Mouse (Mus musculus) bone marrow macrophage, adult 2 months (primary cell): ENCODE results near the gene Ociad2. TPM values are rescaled to one million over a fixed set of nuclear protein-coding genes. Genes with fewer than 3 reads are reported as not detected.

ENCODE experiments used
- H3K27ac ChIP-seq: 2 replicates; pipeline ENCODE4 v1.5.1; 2012; ENCODE audit warnings: low read depth, low read length; ENCODE audit not compliant: insufficient read depth
- H3K4me1 ChIP-seq: 2 replicates; pipeline ENCODE4 v1.6.1; 2012; ENCODE audit warnings: low read length; ENCODE audit not compliant: control insufficient read depth, insufficient read depth
- H3K4me3 ChIP-seq: 2 replicates; pipeline ENCODE4 v1.5.1; 2012; ENCODE audit warnings: mild to moderate bottlenecking, low read length, moderate library complexity; ENCODE audit not compliant: insufficient read depth
- CTCF ChIP-seq: IDR thresholded peaks from 2 replicates; pipeline ENCODE4 v1.5.1; 2012; ENCODE audit warnings: low read depth, mild to moderate bottlenecking, low read length, moderate library complexity
- POLR2A ChIP-seq: IDR thresholded peaks from 2 replicates; pipeline ENCODE4 v1.6.1; 2012; ENCODE audit warnings: mild to moderate bottlenecking, low read depth, low read length, borderline replicate concordance
- polyA plus RNA-seq: library from polyadenylated mRNA; stranded (reverse); fragments of >200 nt; gene quantifications from 2 replicates; pipeline ENCODE4 v1.2.4, GENCODE M21; 2012; ENCODE audit not compliant: missing spikeins, insufficient read depth, insufficient read length

Gene Ociad2
- polyA plus RNA-seq, 1 experiment, result 1.4 TPM

GRCm38 (mm10) chr5:73355393-73355792 is 14.6 kb upstream of the Ociad2 start:
- TF ChIP-seq CTCF (no peak), POLR2A (no peak)
- Histone ChIP-seq H3K4me3 (no peak overlapping the region), H3K27ac (no peak overlapping the region), H3K4me1 (no peaks in the 10 kb centered on the region)

- TF ChIP-seq POLR2A (no peak), CTCF (no peak)
- H3K27ac ChIP-seq, result no peak overlapping the region
Observed at GRCm38 (mm10) chr5:73353978-73354377, 13.2 kb upstream of the Ociad2 start.

GRCm38 (mm10) chr5:73353519-73353918 is 12.7 kb upstream of the Ociad2 start:
- H3K4me3 ChIP-seq, result no peak overlapping the region
- H3K4me1 ChIP-seq, result no peaks in the 10 kb centered on the region
- TF ChIP-seq CTCF (no peak), POLR2A (no peak)
- no peak overlapping the region for H3K27ac ChIP-seq

More at GRCm38 (mm10) chr5:73353978-73354377, 13.2 kb upstream of the Ociad2 start:
- Histone ChIP-seq H3K4me1 (no peaks in the 10 kb centered on the region), H3K4me3 (no peak overlapping the region)

GRCm38 (mm10) chr5:73351796-73352195 is 11.0 kb upstream of the Ociad2 start:
- Histone ChIP-seq H3K4me3 (no peak overlapping the region), H3K4me1 (no peaks in the 10 kb centered on the region), H3K27ac (no peak overlapping the region)
- no peak for TF ChIP-seq CTCF
- no peak for TF ChIP-seq POLR2A

GRCm38 (mm10) chr5:73349514-73349913 is 8.7 kb upstream of the Ociad2 start:
- no peak for TF ChIP-seq POLR2A
- no peak for TF ChIP-seq CTCF
- no peak overlapping the region for H3K27ac ChIP-seq
- H3K4me3 ChIP-seq, result no peak overlapping the region
- H3K4me1 ChIP-seq, result peaks cover 3% of the 10 kb centered on the region; the same call in 1 of the 2 replicates

- Histone ChIP-seq H3K27ac (no peak overlapping the region), H3K4me1 (peaks cover 11% of the 10 kb centered on the region), H3K4me3 (no peak overlapping the region)
- no peak for TF ChIP-seq POLR2A
- TF ChIP-seq CTCF, result no peak
Observed at GRCm38 (mm10) chr5:73345254-73345653, 4.4 kb upstream of the Ociad2 start.

- Histone ChIP-seq H3K4me3 (no peak overlapping the region), H3K4me1 (peaks cover 11% of the 10 kb centered on the region), H3K27ac (no peak overlapping the region)
- TF ChIP-seq POLR2A, result no peak
Observed at GRCm38 (mm10) chr5:73344310-73344709, 3.5 kb upstream of the Ociad2 start.

- Histone ChIP-seq H3K4me1 (peaks cover 11% of the 10 kb centered on the region), H3K4me3 (no peak overlapping the region), H3K27ac (no peak overlapping the region)
- TF ChIP-seq POLR2A (no peak), CTCF (no peak)
Observed at GRCm38 (mm10) chr5:73342701-73343355, 2.0 kb upstream of the Ociad2 start.

- Histone ChIP-seq H3K27ac (no peak overlapping the region), H3K4me1 (peaks cover 11% of the 10 kb centered on the region), H3K4me3 (no peak overlapping the region)
- TF ChIP-seq POLR2A (no peak), CTCF (no peak)
Observed at GRCm38 (mm10) chr5:73339779-73340722, 777 bp downstream of the Ociad2 start.

- Histone ChIP-seq H3K4me3 (peak overlapping the region; percentile 68), H3K27ac (no peak overlapping the region), H3K4me1 (peaks cover 3% of the 10 kb centered on the region)
- no peak for TF ChIP-seq POLR2A
- no peak for TF ChIP-seq CTCF
Observed at GRCm38 (mm10) chr5:73338832-73339163, 2.0 kb downstream of the Ociad2 start.
